Mouse (Mus musculus) ES-E14 (cell line): ENCODE data around the gene Rad54l2.

Experiments used
- CHD2 ChIP-seq: IDR thresholded peaks from 2 replicates; pipeline ENCODE4 v1.6.1; 2014; ENCODE audit warnings: mild to moderate bottlenecking, low read depth, low read length, inconsistent platforms
- HCFC1 ChIP-seq: IDR thresholded peaks from 2 replicates; pipeline ENCODE4 v1.6.1; 2012; ENCODE audit warnings: low read length, inconsistent platforms, borderline replicate concordance; ENCODE audit not compliant: insufficient read depth

DNA sequence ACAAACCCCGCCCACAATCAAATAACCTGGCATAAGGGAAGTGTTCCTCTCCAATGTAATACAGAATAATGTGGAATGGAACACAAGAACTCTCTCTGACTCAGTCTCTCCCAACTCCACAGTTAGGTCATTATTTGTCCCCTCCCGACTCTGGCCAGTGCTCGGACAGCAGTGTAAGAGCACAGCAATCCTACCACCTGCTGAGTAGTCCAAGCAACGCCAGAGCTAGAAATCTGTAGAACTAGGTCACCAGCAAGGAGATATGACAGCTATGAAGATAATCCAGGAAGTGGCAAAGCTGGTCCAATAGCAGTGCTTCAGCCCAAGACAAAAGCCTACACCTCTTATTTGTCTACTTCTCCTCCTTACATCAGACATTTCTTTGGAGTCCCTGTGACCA is 112.4 kb downstream of the Rad54l2 start:
- TF ChIP-seq HCFC1 (no peak), CHD2 (no peak)
